ENCODE assay signal across 10 mouse cellular contexts in genomic region chr9:98030715-98031114, GRCm38 (mm10). TPM values are rescaled to one million over a fixed set of nuclear protein-coding genes. Genes with fewer than 3 reads are reported as not detected.
DNase-seq lines count a peak whose midpoint lies in the region; ATAC-seq lines count a peak whose summit lies in the region.
"Had no signal": no experiment of that assay in that cellular context is flagged by ENCODE, and none has a peak within 500 bp of the region (broad histone marks: within the 10 kb centered on the region; RNA-seq: fewer than 3 reads in every experiment).

No protein-coding gene starts in this region.

- no peak overlapping the region for H3K27ac ChIP-seq in hindbrain, embryonic 11.5 days (ENCODE audit: low read depth, low read length)
- no peak overlapping the region for H3K27ac ChIP-seq in hindbrain, embryonic 10.5 days
- no peak overlapping the region for H3K27ac ChIP-seq in neural tube, embryonic 13.5 days (replicated peaks)
- H3K27ac ChIP-seq: heart, embryonic 13.5 days; limb, embryonic 15.5 days had no signal

- H3K4me1 ChIP-seq in hindbrain, embryonic 11.5 days (replicated peaks; ENCODE audit: control insufficient read depth, insufficient read depth, low read length) = peaks cover 8% of the 10 kb centered on the region
- H3K4me1 ChIP-seq in hindbrain, embryonic 10.5 days (replicated peaks) = peaks cover 22% of the 10 kb centered on the region
- peaks cover 34% of the 10 kb centered on the region for H3K4me1 ChIP-seq in neural tube, embryonic 13.5 days (replicated peaks)

- H3K9me3 ChIP-seq in hindbrain, embryonic 11.5 days (ENCODE audit: control insufficient read depth, low read length) = no peaks in the 10 kb centered on the region
- no peaks in the 10 kb centered on the region for H3K9me3 ChIP-seq in hindbrain, embryonic 10.5 days
- H3K9me3 ChIP-seq in neural tube, embryonic 13.5 days = no peaks in the 10 kb centered on the region
- H3K9me3 ChIP-seq: heart, embryonic 13.5 days; limb, embryonic 15.5 days had no signal

- 22% methylated on average over 2 of the region's 2 CpGs for WGBS in hindbrain, embryonic 11.5 days
- WGBS in hindbrain, embryonic 10.5 days = 15% methylated on average over 2 of the region's 2 CpGs
- 15% methylated on average over 2 of the region's 2 CpGs for WGBS in neural tube, embryonic 13.5 days

- H3K4me2 ChIP-seq in hindbrain, embryonic 11.5 days (replicated peaks; ENCODE audit: low read depth, low read length) = no peak overlapping the region
- peak overlapping the region; percentile 94 for H3K4me2 ChIP-seq in neural tube, embryonic 13.5 days
- H3K4me2 ChIP-seq: limb, embryonic 15.5 days had no signal

- peak; percentile 32 for DNase-seq in hindbrain, embryonic 11.5 days (ENCODE audit: low spot score)
- no peak for DNase-seq in hindbrain, embryonic 10.5 days (ENCODE audit: low spot score)
- DNase-seq in lung, postnatal 10 days = peak; percentile 34
- no peak for DNase-seq in lung, adult 18-20 months
- peak; percentile 15 for DNase-seq in embryo, embryonic 11 days
- DNase-seq in adrenal gland, adult 8-10 months = no peak

- H3K4me3 ChIP-seq in hindbrain, embryonic 11.5 days (ENCODE audit: low read depth, low read length) = no peak overlapping the region
- H3K4me3 ChIP-seq in hindbrain, embryonic 10.5 days = no peak overlapping the region
- H3K4me3 ChIP-seq in neural tube, embryonic 13.5 days = peak overlapping the region; percentile 72
- H3K4me3 ChIP-seq: limb, embryonic 15.5 days had no signal

- no peaks in the 10 kb centered on the region for H3K36me3 ChIP-seq in hindbrain, embryonic 11.5 days (ENCODE audit: control insufficient read depth, insufficient read depth, low read length)
- H3K36me3 ChIP-seq in hindbrain, embryonic 10.5 days = no peaks in the 10 kb centered on the region
- H3K36me3 ChIP-seq in neural tube, embryonic 13.5 days = no peaks in the 10 kb centered on the region
- H3K36me3 ChIP-seq: heart, embryonic 13.5 days; limb, embryonic 15.5 days had no signal

- peaks cover 12% of the 10 kb centered on the region for H3K27me3 ChIP-seq in hindbrain, embryonic 11.5 days (ENCODE audit: control insufficient read depth, insufficient read depth, low read length)
- peaks cover 49% of the 10 kb centered on the region for H3K27me3 ChIP-seq in hindbrain, embryonic 10.5 days (ENCODE audit: insufficient read depth, poor library complexity, severe bottlenecking)
- peaks cover 29% of the 10 kb centered on the region for H3K27me3 ChIP-seq in neural tube, embryonic 13.5 days

- H3K9ac ChIP-seq in hindbrain, embryonic 11.5 days (ENCODE audit: low read depth, low read length) = no peak overlapping the region
- H3K9ac ChIP-seq in neural tube, embryonic 13.5 days = no peak overlapping the region
- H3K9ac ChIP-seq: heart, embryonic 13.5 days; limb, embryonic 15.5 days had no signal

- no peak for ATAC-seq in hindbrain, embryonic 11.5 days (ENCODE audit: low FRiP score)
- ATAC-seq in neural tube, embryonic 13.5 days (ENCODE audit: low read depth) = no peak
- ATAC-seq in megakaryocyte progenitor cell, adult 5-6 weeks (replicated peaks; ENCODE audit: poor library complexity) = no peak

RNA-seq across cellular contexts. Expression of gene Clstn2, which starts 2.3 kb away (rescaled TPM):
- 2.0 and 2.6 TPM in 2 replicates for polyA plus RNA-seq in hindbrain, embryonic 11.5 days (2014; fragmentation: Nextera tagmentation; extraction: Ambion mirVana)
- polyA plus RNA-seq in hindbrain, embryonic 10.5 days (2016; fragmentation: Nextera tagmentation; extraction: Ambion mirVana) = 0.80 and 1.4 TPM in 2 replicates
- 16.7 and 17.0 TPM in 2 replicates for polyA plus RNA-seq in neural tube, embryonic 13.5 days (2015; fragmentation: Nextera tagmentation; extraction: Ambion mirVana)
- not detected in 2 replicates for total RNA-seq in megakaryocyte progenitor cell, adult 5-6 weeks (2015)
- not detected in 2 replicates for total RNA-seq in megakaryocyte progenitor cell, adult 5-6 weeks (2017)
- total RNA-seq in adrenal gland, adult 8-10 months (2022) = 1 to 10 TPM; 4.9 to 7.1 (median 5.9) TPM

Comparison
In these comparisons a context has a peak if more than half of its experiments do, and no peak if none do; other contexts are left out.
1. DNase-seq: peak in hindbrain, embryonic 11.5 days (single experiment), lung, postnatal 10 days (single experiment) and embryo, embryonic 11 days (single experiment); none in hindbrain, embryonic 10.5 days (single experiment), lung, adult 18-20 months (0 of 2) and adrenal gland, adult 8-10 months (single experiment).